Mouse (Mus musculus): ENCODE results near the gene Hdac2.
A peak's percentile ranks its signal among the peaks of the same experiment; 100 is the strongest.

The Hdac2 gene

DNA sequence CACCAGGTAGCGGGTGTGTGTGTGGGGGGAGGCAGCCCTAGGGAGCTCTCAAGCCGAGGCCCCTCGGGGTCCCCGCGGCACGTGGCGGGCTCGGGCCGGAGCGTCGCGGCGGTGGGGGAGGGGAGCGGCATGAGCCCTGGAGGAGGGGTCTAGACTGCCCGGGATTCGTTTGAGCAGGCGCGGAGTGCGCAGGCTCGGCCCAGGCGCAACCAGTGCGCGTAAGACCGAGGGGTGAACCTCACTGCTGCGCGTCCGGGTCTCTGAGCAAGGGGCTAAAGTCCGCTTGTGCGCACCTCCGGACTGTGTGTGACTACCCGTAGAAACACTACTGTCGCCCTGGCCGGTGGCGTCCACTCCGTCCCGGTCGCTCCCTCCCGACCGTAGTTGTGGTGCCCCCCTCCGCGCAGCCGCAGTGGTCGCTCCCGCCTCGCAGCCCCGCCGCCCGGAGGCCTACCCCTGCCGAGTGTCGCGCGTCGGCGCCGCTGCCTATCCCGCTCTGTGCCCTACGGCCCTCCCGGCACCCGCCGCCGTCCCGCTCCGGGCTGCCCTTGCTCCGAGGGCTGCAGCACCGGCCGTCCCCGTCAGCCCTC is at the start of gene Hdac2:
Gene Hdac2 (plus strand): TSS at position 459 of the 590 bp plus-strand sequence.
- DNase-seq: peak; percentile 86

DNA sequence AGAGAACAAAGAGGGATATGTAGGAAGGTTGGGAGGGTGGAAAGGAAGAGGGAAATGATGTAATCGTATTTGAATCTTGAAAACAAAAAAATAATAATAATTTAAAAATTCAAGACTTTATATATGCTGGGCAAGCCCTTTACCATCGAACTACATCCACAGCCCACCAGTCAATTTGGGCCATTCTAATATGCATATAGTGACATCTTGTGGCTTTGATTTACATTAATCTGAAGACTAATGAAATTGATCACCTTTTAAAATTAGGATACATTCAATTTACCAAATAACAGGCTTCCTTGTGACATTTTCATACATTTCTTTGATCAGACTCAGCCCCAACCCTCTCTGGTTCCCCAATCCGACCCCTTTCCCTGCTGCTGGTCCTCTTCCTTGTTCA is 46.1 kb upstream of the Hdac2 start:
- DNase-seq: no peak

- no peak for DNase-seq
These were observed 38.5 kb upstream of the Hdac2 start for GRCm38 (mm10) chr10:36935863-36936262.

GRCm38 (mm10) chr10:36936271-36936670 is 38.1 kb upstream of the Hdac2 start:
- no peak for DNase-seq

DNA sequence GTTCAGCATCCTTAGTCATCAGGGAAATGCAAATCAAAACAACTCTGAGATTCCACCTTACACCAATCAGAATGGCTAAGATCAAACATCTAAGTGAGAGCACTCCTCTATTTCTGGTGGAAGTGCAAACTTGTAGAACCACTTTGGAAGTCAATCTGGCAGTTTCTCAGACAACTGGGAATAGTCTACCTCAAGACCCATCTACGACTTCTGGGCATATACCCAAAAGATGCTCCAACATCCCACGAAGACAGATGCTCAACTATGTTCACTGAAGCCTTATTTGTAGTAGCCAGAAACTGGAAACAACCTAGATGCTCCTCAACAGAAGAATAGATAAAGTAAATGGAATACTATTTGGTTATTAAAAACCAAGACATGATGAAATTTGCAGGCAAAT is 22.6 kb upstream of the Hdac2 start:
- DNase-seq: no peak

DNA sequence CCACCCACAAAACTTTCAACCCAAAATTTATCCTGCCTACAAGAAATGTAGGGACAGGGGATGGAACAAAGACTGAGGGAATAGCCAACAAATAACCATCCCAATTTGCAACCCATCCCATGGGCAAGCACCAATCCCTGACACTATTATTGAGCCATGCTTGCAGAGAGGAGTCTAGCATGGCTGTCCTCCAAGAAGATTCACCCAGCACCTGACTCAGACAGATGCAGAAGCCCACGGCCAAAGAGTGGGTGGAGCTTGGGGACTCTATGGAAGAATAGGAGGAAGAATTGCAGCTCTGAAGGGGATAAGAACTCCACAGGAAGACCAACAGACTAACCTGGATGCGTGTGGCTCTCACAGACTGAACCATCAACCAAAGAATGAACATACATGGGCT is 21.7 kb upstream of the Hdac2 start:
- no peak for DNase-seq

DNA sequence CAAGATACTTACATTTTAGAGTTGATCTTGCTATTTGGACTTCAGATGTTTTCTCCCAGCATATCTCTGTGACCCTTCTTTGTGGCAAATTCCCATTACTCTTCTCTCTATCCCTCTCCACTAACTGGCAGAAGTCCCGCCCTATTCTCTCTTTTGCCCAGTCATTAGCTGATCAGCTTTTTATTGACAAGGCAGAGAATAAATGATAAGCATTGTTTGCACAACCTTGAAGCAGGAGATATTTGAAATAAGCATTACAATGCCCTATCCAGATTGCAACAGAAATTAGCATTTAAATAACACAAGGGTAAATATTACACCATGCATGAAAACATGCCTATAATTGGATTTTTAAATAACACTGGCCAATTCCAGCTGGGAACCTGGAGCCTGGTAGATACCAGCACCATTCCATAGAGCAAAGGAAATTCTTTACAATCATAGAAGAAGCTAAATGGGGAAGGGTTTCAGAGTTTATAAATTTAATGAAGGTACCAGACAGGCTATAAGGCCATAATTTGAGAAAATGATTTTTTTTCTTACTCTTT is 14.7 kb upstream of the Hdac2 start:
- DNase-seq: no peak

DNA sequence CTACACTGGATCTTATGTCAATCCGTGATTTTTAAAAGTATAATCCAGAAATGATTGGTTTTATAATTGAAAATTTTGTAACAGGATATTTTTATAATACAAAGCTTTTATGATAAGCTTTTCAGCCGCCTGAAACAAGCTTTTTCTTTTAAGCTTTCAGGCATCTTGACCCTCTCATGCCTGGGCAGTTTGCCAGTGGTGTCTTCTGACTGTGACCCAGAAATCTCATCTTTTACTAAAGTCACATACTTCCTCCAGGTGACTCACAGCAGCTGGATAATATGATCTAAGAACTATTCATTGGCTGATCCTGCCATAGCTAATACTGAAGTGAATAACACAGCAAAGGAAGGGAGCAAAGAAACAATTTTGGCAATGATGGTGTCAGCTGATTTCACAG is 9.9 kb upstream of the Hdac2 start:
- no peak for DNase-seq

GRCm38 (mm10) chr10:36974676-36975520 is 554 bp downstream of the Hdac2 start:
- peak; percentile 71 for DNase-seq

GRCm38 (mm10) chr10:36981866-36982265 is 7.5 kb downstream of the Hdac2 start:
- no peak for DNase-seq

- DNase-seq: no peak
These were observed 17.8 kb downstream of the Hdac2 start for GRCm38 (mm10) chr10:36992149-36992548.

- DNase-seq: no peak
These were observed 26.5 kb downstream of the Hdac2 start for GRCm38 (mm10) chr10:37000839-37001238.

- DNase-seq: peak; percentile 55
These were observed 40.1 kb downstream of the Hdac2 start for GRCm38 (mm10) chr10:37014274-37015107.

DNA sequence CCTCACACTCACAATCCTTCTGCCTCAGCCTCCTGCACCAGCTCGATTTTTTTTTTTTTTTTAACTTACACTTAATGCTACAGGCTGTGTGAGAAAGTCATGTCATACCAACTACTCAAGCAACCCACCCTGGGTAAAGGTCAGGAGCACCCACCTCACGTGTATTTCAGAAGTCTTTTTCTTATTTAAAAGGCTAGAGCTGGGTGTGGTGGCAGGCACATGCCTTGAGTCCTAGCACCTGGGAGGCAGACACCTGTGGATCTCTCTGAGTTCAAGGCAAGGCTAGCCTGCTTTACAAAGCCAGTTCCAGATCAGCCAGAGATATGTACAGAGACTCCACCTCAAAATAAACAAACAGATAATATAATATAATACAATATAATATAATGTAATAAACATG is 41.4 kb downstream of the Hdac2 start:
- DNase-seq: no peak

GRCm38 (mm10) chr10:37016200-37016599 is 41.9 kb downstream of the Hdac2 start:
- DNase-seq: no peak

GRCm38 (mm10) chr10:37024301-37024700 is 50.0 kb downstream of the Hdac2 start:
- DNase-seq: no peak

DNA sequence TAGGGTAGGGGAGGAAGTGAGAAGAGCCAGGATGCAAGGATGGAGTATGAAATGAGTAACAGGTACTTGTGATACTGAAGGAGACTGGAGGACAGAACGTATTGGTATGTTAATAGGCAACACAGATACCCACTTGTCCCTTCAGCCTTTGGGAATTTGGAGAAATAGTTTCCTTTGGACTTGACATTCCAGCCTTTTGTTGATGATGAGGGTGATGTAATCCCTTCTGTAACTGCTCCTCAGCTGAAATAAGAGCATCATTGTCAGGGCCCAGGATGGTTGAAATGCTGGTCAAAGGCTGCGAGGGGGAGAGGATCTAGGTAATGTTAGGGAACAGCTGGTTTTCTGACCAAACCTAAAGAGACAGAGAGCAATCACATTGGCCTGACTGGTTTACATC is 54.3 kb downstream of the Hdac2 start:
- no peak for DNase-seq

DNA sequence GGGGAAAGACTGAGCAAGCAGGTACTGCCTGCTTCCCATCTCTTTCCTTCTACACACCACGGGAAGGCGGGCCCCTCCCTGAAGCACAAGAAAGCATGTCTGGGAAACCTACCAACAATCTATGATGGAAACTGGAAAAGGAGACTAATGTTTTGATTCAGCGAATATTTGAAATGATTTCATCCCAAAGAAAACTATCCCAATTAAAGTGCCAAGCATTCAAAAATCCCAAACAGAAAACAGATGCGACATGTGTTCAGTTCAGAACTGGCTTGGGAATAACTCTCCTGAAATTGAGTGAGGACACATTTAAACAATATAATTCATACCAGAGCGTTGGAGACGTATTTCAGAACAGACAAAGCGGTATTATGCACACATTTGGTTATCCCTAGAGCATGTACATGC is 60.8 kb downstream of the Hdac2 start:
- DNase-seq: no peak

DNA sequence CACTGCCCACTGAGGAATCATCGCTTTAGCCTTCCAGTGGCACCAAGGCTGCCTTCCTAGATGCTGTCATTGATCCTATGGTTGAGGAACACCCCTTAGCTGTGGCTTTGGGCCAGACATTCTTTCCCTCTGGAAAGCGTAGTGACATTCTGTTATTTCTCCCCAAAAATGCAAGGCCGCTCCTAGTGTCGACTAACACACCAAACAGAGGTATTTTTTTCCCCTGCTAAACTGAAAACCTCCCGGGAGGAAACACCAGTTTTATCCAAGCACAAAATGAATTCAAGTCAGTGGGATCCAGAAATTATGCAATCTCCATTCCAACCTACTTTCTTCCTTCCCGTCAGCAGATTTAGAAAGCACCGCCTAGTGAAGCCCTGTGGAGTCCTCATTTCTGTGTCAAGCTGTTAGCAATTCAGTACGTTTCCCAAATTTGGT is 73.3 kb downstream of the Hdac2 start:
- DNase-seq: no peak

Measured in liver (tissue).